Mouse (Mus musculus) liver, postnatal 0 days (tissue): ENCODE measurements around the gene Dnm2. TPM values are rescaled to one million over a fixed set of nuclear protein-coding genes. Genes with fewer than 3 reads are reported as not detected.

Experiments
- ATAC-seq: fragments of 200-750 bp; cut with Nextera tagmentation; 2 replicates; pipeline ENCODE4 v1.8.0; 2017; ENCODE audit warnings: mild to moderate bottlenecking, moderate library complexity
- DNase-seq: peaks from one replicate; pipeline ENCODE4 v3.0.0-alpha.2; 2016
- H3K27ac ChIP-seq: fragments of 300-500 bp; sonication (generic); 2 replicates; pipeline ENCODE4 v1.5.1; 2014; ENCODE audit warnings: antibody characterized with exemption, moderate library complexity, mild to moderate bottlenecking, low read depth
- H3K27me3 ChIP-seq: fragments of 300-500 bp; sonication (generic); 2 replicates; pipeline ENCODE4 v1.6.1; 2014; ENCODE audit warnings: low read length, control low read depth, mixed read lengths; ENCODE audit not compliant: insufficient read depth
- H3K36me3 ChIP-seq: fragments of 300-500 bp; sonication (generic); replicated peaks from 2 replicates; pipeline ENCODE4 v1.6.1; 2014; ENCODE audit warnings: mild to moderate bottlenecking, control low read depth, low read length, moderate library complexity, mixed read lengths; ENCODE audit not compliant: insufficient read depth
- H3K4me1 ChIP-seq: fragments of 300-500 bp; sonication (generic); 2 replicates; pipeline ENCODE4 v1.6.1; 2014; ENCODE audit warnings: antibody characterized with exemption, mild to moderate bottlenecking, control low read depth; ENCODE audit not compliant: insufficient read depth
- H3K4me2 ChIP-seq: fragments of 300-500 bp; sonication (generic); 2 replicates; pipeline ENCODE4 v1.6.1; 2014; ENCODE audit warnings: low read depth, mild to moderate bottlenecking, low read length, moderate library complexity, mixed read lengths
- H3K4me3 ChIP-seq: fragments of 300-500 bp; sonication (generic); 2 replicates; pipeline ENCODE4 v1.5.1; 2014; ENCODE audit warnings: low read depth, low read length
- H3K9ac ChIP-seq: fragments of 300-500 bp; sonication (generic); replicated peaks from 2 replicates; pipeline ENCODE4 v1.6.1; 2014; ENCODE audit warnings: mild to moderate bottlenecking, moderate library complexity
- H3K9me3 ChIP-seq: fragments of 300-500 bp; sonication (generic); 2 replicates; pipeline ENCODE4 v1.6.1; 2016; ENCODE audit warnings: mild to moderate bottlenecking, control low read depth, low read length, mixed read lengths
- CTCF ChIP-seq: sonication (generic); IDR thresholded peaks from 2 replicates; pipeline ENCODE4 v1.5.1; 2016; ENCODE audit warnings: antibody characterized with exemption, low read depth
- EP300 ChIP-seq: IDR thresholded peaks from 2 replicates; pipeline ENCODE4 v1.6.1; 2016; ENCODE audit warnings: antibody characterized with exemption, low read depth, mild to moderate bottlenecking
- WGBS: fragments of 180-500 bp; shearing (Covaris S2); extraction: QIAGEN DNeasy Blood & Tissue Kit; methylation state at CpG from one replicate; pipeline ENCODE4 v1.1.7; 2014; ENCODE audit not compliant: insufficient replicate concordance; 5-methylcytosine and 5-hydroxymethylcytosine counted together
- polyA plus RNA-seq: library from polyadenylated mRNA; unstranded; fragments of >200 nt; fragmentation: Nextera tagmentation; extraction: Ambion mirVana; gene quantifications from 2 replicates; pipeline ENCODE4 v1.2.1, GENCODE M21; 2015

Dnm2 gene
- polyA plus RNA-seq, 1 experiment from 2014 or later: 35.2 TPM

DNA sequence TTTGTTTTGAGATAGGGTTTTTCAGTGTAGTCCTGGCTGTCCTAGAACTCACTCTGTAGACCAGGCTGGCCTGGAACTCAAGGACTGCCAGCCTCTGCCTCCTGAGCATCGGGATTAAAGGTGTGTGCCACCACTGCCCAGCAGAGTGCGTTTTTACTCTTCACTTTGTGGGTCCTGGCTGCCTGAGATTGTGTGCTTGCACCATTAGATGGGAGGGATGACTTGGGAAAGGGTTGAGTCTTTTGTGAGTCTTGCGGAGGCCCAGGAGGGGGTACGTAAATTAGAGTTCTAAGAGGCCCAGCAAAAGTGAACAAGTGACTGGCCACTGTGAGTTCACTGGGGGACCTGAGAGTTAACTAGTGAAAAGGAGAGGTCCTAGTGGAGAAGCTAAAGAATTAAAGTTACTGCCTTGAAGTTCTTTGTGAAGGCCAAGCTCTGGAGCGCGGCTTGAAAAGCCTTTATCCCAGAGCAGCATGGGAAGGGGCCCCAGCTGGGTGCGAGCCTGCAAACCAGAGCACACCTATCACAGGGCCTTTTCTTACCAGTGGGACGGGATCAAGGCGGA lies 120.7 kb downstream of the Dnm2 start:
- Histone ChIP-seq H3K27me3 (no peaks in the 10 kb centered on the region), H3K4me2 (peak overlapping the region; percentile 88), H3K9me3 (no peaks in the 10 kb centered on the region), H3K4me1 (peaks cover 27% of the 10 kb centered on the region), H3K27ac (peak overlapping the region; percentile 80), H3K9ac (peak overlapping the region; percentile 57), H3K4me3 (peak overlapping the region; percentile 65), H3K36me3 (peaks cover 7% of the 10 kb centered on the region)
- DNase-seq (no peak), ATAC-seq (peak; percentile 55)
- TF ChIP-seq EP300 (no peak), CTCF (no peak)
- WGBS: 21% methylated on average over 9 of the region's 9 CpGs

DNA sequence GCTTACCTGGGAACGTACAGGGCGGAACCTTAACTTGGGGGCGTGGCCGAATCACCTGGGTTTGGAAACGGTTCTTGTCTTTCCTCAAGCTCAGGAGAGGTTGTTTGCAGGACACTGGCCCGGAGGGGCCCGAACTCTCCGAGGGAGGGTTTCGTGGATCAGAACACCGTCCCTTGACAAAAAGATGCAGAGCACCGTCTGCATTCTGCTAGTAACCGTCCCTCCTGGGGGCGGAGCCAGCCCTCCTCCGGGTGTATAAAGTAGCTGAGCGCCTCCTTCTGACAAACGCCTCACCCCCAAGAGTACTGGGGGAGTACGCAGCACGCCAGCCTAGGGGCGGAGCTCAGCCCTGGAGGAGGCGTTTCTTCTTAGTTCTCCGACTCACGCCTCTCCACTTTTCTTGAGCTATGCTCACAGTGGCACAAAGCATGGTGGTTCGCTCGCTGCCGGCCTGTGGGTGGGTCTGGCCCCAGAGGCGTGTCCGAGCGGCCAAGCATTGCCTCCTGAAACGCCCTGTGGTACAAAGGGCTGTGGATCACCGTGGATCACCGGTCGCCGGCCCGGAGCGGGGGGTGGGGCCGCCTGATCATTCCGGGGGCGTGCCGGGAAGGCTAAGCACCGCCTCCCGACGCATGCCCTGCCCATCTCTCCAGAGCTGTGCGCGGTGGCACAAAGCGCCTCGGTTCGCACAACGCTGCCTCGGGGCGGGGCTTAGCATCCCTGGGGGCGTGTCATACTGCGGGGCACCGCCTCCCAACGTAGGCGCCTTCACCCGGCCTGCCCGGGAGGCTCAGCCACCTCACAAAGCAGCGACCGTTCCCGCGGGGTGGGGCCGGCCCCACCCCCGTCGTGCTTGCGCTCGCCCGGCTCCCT lies 121.4 kb downstream of the Dnm2 start:
- Histone ChIP-seq H3K9ac (peak overlapping the region; percentile 57), H3K4me1 (peaks cover 23% of the 10 kb centered on the region), H3K9me3 (no peaks in the 10 kb centered on the region), H3K27ac (peak overlapping the region; percentile 80), H3K27me3 (no peaks in the 10 kb centered on the region), H3K4me3 (peak overlapping the region; percentile 65), H3K36me3 (peaks cover 10% of the 10 kb centered on the region), H3K4me2 (peak overlapping the region; percentile 88)
- WGBS: under 1% methylated on average over 63 of the region's 67 CpGs
- TF ChIP-seq CTCF (peak; percentile 77), EP300 (no peak)
- ATAC-seq: peak; percentile 87
- DNase-seq: peak; percentile 100

DNA sequence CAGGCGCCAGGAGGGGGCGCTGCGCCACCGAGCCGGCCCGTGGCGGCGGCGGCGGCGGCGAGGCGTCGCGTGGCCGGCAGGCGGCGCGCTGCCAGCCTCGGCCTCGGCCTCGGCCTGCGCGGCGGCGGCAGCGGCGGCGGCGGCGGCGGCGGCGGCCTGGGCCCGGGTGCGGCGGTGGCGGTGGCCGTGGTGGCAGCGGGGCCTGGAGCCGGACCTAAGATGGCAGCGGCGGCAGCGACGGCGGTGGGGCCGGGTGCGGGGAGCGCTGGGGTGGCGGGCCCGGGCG lies 122.0 kb downstream of the Dnm2 start, which contains the start of gene Carm1:
Gene Carm1, plus strand, starts transcription at position 106 of the 286 bp plus-strand sequence.
- Histone ChIP-seq H3K9me3 (no peaks in the 10 kb centered on the region), H3K36me3 (peaks cover 11% of the 10 kb centered on the region), H3K4me2 (peak within 1 kb of the TSS; percentile 91), H3K4me3 (peak within 1 kb of the TSS; percentile 81), H3K27ac (peak within 1 kb of the TSS; percentile 95), H3K9ac (peak within 1 kb of the TSS; percentile 98), H3K4me1 (peaks cover 23% of the 10 kb centered on the region), H3K27me3 (no peaks in the 10 kb centered on the region)
- TF ChIP-seq EP300: no peak
- no peak for TF ChIP-seq CTCF
- 3% methylated on average over 20 of the region's 52 CpGs for WGBS
- DNase-seq (no peak), ATAC-seq (no peak)

DNA sequence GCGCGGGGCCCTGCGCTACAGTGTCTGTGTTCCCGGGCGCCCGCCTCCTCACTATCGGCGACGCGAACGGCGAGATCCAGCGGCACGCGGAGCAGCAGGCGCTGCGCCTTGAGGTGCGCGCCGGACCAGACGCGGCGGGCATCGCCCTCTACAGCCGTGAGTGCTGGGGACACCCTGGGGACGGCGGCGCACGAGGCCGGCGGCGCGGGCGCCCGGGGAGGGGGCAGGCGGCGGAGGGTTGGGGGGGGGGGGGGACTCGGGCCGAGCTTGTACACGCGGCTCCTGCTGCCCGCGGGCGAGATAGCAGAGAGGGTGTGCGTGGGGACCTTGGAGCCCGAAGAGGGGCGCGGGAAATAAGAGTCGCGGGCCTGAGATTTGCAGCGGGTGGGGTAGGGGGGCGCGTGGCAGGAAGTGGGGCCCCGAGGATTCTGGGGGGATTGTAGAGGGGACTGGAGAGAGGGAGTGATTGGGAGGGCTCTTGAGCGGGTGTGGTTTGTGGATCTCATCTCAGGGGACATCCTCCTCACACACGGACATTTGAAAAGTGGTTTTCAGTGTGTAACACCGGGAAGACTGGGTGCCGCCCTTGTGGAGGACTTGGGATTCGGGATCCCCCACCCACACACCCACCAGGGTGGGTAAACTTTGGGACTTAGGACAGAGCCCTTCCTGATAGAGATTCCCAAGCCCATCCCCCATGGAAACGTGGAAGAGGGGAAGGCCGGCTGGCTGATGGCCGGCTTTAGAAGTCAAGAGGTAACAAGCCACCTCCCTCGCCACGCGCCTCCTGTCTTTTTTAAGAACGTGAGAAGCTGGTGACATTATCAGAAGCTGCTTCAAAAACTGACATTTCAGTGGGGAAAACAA lies 122.6 kb downstream of the Dnm2 start:
- H3K27me3 ChIP-seq: no peaks in the 10 kb centered on the region
- H3K9ac ChIP-seq: peak overlapping the region; percentile 98
- H3K4me3 ChIP-seq: peak overlapping the region; percentile 81
- H3K4me2 ChIP-seq: peak overlapping the region; percentile 91
- peak overlapping the region; percentile 95 for H3K27ac ChIP-seq
- peak; percentile 8 for ATAC-seq
- H3K36me3 ChIP-seq: peaks cover 11% of the 10 kb centered on the region
- H3K4me1 ChIP-seq: peaks cover 23% of the 10 kb centered on the region
- DNase-seq: peak; percentile 48
- under 1% methylated on average over 32 of the region's 66 CpGs for WGBS
- TF ChIP-seq EP300 (no peak), CTCF (peak; percentile 24; the same call in 1 of the 2 replicates)
- H3K9me3 ChIP-seq: no peaks in the 10 kb centered on the region

DNA sequence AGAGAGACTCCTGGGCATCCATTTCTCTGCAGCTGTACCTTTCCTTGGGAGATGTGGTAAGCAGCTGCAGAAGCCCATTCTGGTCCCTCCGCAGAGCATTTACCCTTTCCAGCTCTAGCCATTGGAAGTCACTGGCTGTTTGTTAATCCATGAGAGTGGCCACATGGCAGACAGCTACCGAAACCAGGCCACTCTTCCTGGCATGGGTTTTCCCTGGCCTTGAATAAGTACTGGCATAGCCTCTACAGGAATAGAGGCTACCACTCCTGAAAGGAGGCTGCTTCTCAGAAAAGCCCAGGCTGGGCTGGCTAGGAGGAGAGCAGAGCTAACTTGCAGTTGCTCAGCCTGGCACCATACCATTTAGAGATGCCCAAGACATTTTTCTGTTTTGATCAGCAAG lies 126.3 kb downstream of the Dnm2 start:
- peaks cover 23% of the 10 kb centered on the region for H3K4me1 ChIP-seq
- H3K27me3 ChIP-seq: no peaks in the 10 kb centered on the region
- H3K36me3 ChIP-seq: peaks cover 11% of the 10 kb centered on the region
- DNase-seq: peak; percentile 8
- H3K4me2 ChIP-seq: no peak overlapping the region
- no peak for TF ChIP-seq EP300
- TF ChIP-seq CTCF: no peak
- no peak overlapping the region for H3K4me3 ChIP-seq
- no peaks in the 10 kb centered on the region for H3K9me3 ChIP-seq
- ATAC-seq: no peak
- no peak overlapping the region for H3K9ac ChIP-seq
- no peak overlapping the region for H3K27ac ChIP-seq
- WGBS: 93% methylated on average over 2 of the region's 2 CpGs
